Mouse (Mus musculus): ENCODE measurements around the gene Ccdc158. TPM values are rescaled to one million over a fixed set of nuclear protein-coding genes. Genes with fewer than 3 reads are reported as not detected.

The Ccdc158 gene
- polyA plus RNA-seq, 2 experiments: 0.09 to 0.21 TPM

DNA sequence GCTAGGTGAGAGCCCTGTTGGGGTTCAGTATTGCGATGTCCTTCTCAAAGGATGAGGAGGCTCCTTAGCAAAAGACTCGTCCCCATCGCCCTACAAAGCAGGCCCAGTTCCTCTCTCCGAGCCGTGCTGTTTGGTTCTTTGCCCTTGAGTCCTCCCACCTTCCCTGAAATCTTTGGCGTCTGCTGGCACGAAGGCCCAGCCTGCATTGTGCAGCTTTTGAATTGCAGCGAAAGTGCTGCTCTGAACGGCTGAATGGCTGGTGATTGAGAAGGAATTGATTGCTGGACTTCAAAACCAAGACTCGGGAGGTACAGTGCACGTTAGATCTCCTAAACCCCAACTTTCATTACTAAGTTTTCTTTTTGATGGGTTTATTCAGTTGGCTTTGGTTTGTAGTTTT, 40.2 kb upstream of the Ccdc158 start:
- no peaks in the 10 kb centered on the region for H3K36me3 ChIP-seq (replicated peaks; ENCODE audit: control insufficient read depth, insufficient read depth, low read depth)
- H3K9me3 ChIP-seq (ENCODE audit: control insufficient read depth, low read length): no peaks in the 10 kb centered on the region
- 55% methylated on average over 11 of the region's 11 CpGs for WGBS (ENCODE audit: insufficient replicate concordance)
- no peak overlapping the region for H3K9ac ChIP-seq (replicated peaks)
- no peak for TF ChIP-seq CTCF (IDR thresholded peaks at IDR 0.05; ENCODE audit: low read depth)
- no peak for TF ChIP-seq EP300 (IDR thresholded peaks at IDR 0.05; ENCODE audit: low read depth)
- H3K27me3 ChIP-seq (ENCODE audit: control insufficient read depth, insufficient read depth, low read length): no peaks in the 10 kb centered on the region
- no peak for ATAC-seq (ENCODE audit: insufficient read depth)
- no peaks in the 10 kb centered on the region for H3K4me1 ChIP-seq (replicated peaks; ENCODE audit: control insufficient read depth in 2 of 2, insufficient read depth in 2 of 2, low read length in 1 of 2)
- no peak overlapping the region for H3K4me2 ChIP-seq (ENCODE audit: low read depth)
- DNase-seq (ENCODE audit: low read depth in 3 of 3, low spot score in 3 of 3): no peak
- no peak overlapping the region for H3K27ac ChIP-seq
- H3K4me3 ChIP-seq (ENCODE audit: insufficient read depth in 1 of 2, low read depth in 2 of 2, low read length in 2 of 2): no peak overlapping the region

DNA sequence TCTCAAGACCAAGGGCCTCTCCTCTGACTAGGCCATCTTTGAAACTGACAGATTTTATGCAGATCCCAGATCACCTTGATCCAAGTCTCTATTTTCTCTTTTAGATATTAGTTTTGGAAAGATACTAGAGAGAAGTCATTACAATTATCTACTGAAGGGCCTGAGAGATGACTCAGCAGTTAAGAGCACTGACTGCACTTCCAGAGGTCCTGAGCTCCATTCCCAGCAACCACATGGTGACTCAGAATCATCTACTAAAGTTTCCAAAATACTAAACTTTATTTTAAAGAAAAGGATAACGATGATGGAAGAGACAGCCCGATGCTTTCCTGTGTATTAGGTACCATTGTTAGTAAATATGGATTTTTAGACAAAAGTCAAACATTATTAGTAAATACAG, 39.8 kb upstream of the Ccdc158 start:
- H3K4me1 ChIP-seq (replicated peaks; ENCODE audit: control insufficient read depth in 2 of 2, insufficient read depth in 2 of 2, low read length in 1 of 2): no peaks in the 10 kb centered on the region
- TF ChIP-seq EP300 (IDR thresholded peaks at IDR 0.05; ENCODE audit: low read depth) (no peak), CTCF (IDR thresholded peaks at IDR 0.05; ENCODE audit: low read depth) (no peak)
- DNase-seq (ENCODE audit: low read depth in 3 of 3, low spot score in 3 of 3) (no peak), ATAC-seq (ENCODE audit: insufficient read depth) (no peak)
- no peaks in the 10 kb centered on the region for H3K27me3 ChIP-seq (ENCODE audit: control insufficient read depth, insufficient read depth, low read length)
- no peak overlapping the region for H3K4me3 ChIP-seq (ENCODE audit: insufficient read depth in 1 of 2, low read depth in 2 of 2, low read length in 2 of 2)
- H3K36me3 ChIP-seq (replicated peaks; ENCODE audit: control insufficient read depth, insufficient read depth, low read depth): no peaks in the 10 kb centered on the region
- H3K9ac ChIP-seq (replicated peaks): no peak overlapping the region
- H3K9me3 ChIP-seq (ENCODE audit: control insufficient read depth, low read length): no peaks in the 10 kb centered on the region
- WGBS (ENCODE audit: insufficient replicate concordance): 70% methylated on average over 2 of the region's 2 CpGs
- H3K4me2 ChIP-seq (ENCODE audit: low read depth): no peak overlapping the region
- no peak overlapping the region for H3K27ac ChIP-seq

DNA sequence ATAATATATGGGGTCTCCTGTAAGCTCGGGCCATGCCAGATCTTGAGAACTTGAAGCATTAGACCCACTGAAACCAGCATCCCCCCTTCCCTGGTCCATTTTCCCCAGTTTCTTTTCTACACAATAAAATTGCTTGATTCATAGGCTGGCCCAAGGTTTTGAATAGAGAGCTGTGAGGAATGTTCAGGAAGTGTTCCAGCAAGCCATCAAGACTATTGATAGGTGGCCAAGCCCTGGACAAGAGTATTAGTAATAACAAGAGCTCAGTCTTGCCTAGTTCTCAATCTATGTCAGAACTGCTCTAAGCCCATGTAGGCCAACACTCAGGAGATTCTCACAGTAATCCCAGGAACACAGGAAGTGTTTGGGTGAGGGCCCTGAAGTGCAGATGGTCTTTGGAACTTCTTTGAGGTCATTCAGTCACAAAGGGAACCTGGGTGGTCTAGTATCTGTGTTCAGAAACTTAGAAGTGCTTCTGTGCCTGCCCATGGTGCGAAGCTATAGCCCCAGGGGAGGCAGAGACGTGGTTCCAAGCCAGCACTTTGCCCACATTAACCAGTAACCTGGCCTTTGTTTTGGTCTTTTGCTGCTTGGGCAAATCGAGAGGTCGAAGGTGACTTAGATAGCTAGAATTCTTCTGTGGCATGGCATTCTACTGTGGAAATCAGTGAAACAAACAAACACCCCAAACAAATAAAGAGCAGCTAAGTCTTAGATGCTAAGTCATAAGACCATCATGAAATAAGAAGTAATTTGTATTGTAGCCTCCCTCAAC, 37.7 kb upstream of the Ccdc158 start:
- H3K27ac ChIP-seq: no peak overlapping the region
- TF ChIP-seq CTCF (IDR thresholded peaks at IDR 0.05; ENCODE audit: low read depth) (no peak), EP300 (IDR thresholded peaks at IDR 0.05; ENCODE audit: low read depth) (no peak)
- no peak overlapping the region for H3K4me2 ChIP-seq (ENCODE audit: low read depth)
- H3K4me3 ChIP-seq (ENCODE audit: insufficient read depth in 1 of 2, low read depth in 2 of 2, low read length in 2 of 2): no peak overlapping the region
- no peaks in the 10 kb centered on the region for H3K27me3 ChIP-seq (ENCODE audit: control insufficient read depth, insufficient read depth, low read length)
- no peaks in the 10 kb centered on the region for H3K4me1 ChIP-seq (replicated peaks; ENCODE audit: control insufficient read depth in 2 of 2, insufficient read depth in 2 of 2, low read length in 1 of 2)
- no peak overlapping the region for H3K9ac ChIP-seq (replicated peaks)
- H3K36me3 ChIP-seq (replicated peaks; ENCODE audit: control insufficient read depth, insufficient read depth, low read depth): no peaks in the 10 kb centered on the region
- whole genome bisulfite sequencing (ENCODE audit: insufficient replicate concordance): 56% methylated on average over 5 of the region's 5 CpGs
- H3K9me3 ChIP-seq (ENCODE audit: control insufficient read depth, low read length): no peaks in the 10 kb centered on the region
- ATAC-seq (ENCODE audit: insufficient read depth) (no peak), DNase-seq (ENCODE audit: low read depth in 3 of 3, low spot score in 3 of 3) (no peak)

DNA sequence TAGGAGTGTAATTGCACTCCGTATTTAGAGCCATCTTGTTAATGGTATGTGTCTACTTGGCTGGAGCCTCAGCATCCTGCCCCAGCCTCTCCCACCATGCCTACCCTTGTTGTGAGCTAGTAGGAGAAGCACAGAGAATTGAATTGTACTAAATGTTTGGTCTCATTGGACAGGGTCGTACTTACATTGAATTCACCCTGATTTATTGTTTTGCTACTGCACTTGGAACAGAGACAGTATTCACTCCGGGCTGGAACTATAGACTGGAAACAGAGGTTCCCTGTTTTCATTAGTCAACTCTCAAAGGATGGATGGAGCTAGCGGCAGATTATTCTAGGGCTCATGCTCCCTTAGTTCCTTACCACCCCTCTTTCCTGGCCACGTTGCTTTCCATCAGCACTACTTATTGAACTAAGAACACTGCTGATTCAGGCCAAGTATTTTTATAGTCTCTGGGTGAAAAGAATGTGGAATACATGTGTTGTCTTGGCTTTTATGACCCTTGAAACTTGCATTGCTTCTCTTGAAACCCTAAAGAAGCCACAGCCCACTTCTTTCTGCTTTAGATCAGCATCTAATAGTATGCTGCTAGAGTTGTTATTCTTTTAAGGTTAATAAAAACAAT, 36.7 kb upstream of the Ccdc158 start:
- H3K4me2 ChIP-seq (ENCODE audit: low read depth): no peak overlapping the region
- 54% methylated on average over 5 of the region's 5 CpGs for WGBS (ENCODE audit: insufficient replicate concordance)
- H3K9me3 ChIP-seq (ENCODE audit: control insufficient read depth, low read length): no peaks in the 10 kb centered on the region
- H3K36me3 ChIP-seq (replicated peaks; ENCODE audit: control insufficient read depth, insufficient read depth, low read depth): no peaks in the 10 kb centered on the region
- DNase-seq (ENCODE audit: low read depth in 3 of 3, low spot score in 3 of 3) (no peak), ATAC-seq (ENCODE audit: insufficient read depth) (no peak)
- H3K27me3 ChIP-seq (ENCODE audit: control insufficient read depth, insufficient read depth, low read length): no peaks in the 10 kb centered on the region
- no peaks in the 10 kb centered on the region for H3K4me1 ChIP-seq (replicated peaks; ENCODE audit: control insufficient read depth in 2 of 2, insufficient read depth in 2 of 2, low read length in 1 of 2)
- H3K27ac ChIP-seq: no peak overlapping the region
- no peak overlapping the region for H3K4me3 ChIP-seq (ENCODE audit: insufficient read depth in 1 of 2, low read depth in 2 of 2, low read length in 2 of 2)
- TF ChIP-seq EP300 (IDR thresholded peaks at IDR 0.05; ENCODE audit: low read depth) (no peak), CTCF (IDR thresholded peaks at IDR 0.05; ENCODE audit: low read depth) (no peak)
- H3K9ac ChIP-seq (replicated peaks): no peak overlapping the region

DNA sequence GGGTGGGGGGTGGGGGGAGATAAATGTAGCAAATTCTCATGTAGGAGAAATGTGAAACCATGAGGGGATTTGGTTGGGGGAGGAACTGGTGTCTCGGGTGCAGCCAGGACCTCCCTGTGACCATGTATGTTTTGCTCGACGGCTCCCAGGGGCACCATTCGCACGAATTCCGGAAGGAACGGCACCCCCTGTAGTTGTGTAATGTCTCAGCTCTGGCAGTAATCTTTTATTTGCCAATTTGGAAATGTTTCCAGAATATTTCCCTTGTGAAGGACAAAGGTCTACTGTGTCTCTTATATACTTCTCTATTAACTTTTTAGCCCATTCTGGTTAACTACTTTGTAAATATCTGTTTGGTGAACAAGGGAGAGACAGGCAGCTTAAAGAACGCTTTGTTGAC, 35.7 kb upstream of the Ccdc158 start:
- DNase-seq (ENCODE audit: low read depth in 3 of 3, low spot score in 3 of 3): no peak
- WGBS (ENCODE audit: insufficient replicate concordance): 67% methylated on average over 8 of the region's 8 CpGs
- Histone ChIP-seq H3K36me3 (replicated peaks; ENCODE audit: control insufficient read depth, insufficient read depth, low read depth) (no peaks in the 10 kb centered on the region), H3K9me3 (ENCODE audit: control insufficient read depth, low read length) (no peaks in the 10 kb centered on the region), H3K4me3 (ENCODE audit: insufficient read depth in 1 of 2, low read depth in 2 of 2, low read length in 2 of 2) (no peak overlapping the region), H3K27ac (no peak overlapping the region), H3K9ac (replicated peaks) (no peak overlapping the region), H3K4me2 (ENCODE audit: low read depth) (no peak overlapping the region), H3K4me1 (replicated peaks; ENCODE audit: control insufficient read depth in 2 of 2, insufficient read depth in 2 of 2, low read length in 1 of 2) (no peaks in the 10 kb centered on the region), H3K27me3 (ENCODE audit: control insufficient read depth, insufficient read depth, low read length) (no peaks in the 10 kb centered on the region)
- TF ChIP-seq EP300 (IDR thresholded peaks at IDR 0.05; ENCODE audit: low read depth) (no peak), CTCF (IDR thresholded peaks at IDR 0.05; ENCODE audit: low read depth) (no peak)
- ATAC-seq (ENCODE audit: insufficient read depth): no peak
